Mouse (Mus musculus) MEL-GATA-1-ER (cell line): ENCODE measurements around the gene Adam11.
A peak's percentile ranks its signal among the peaks of the same experiment; 100 is the strongest.
"Not testable (repeated sequence)": the region's sequence is repeated elsewhere in the genome, so short reads cannot be mapped to it uniquely, and the experiment has no call there.

Experiments
- DNase-seq: peaks from one replicate; pipeline ENCODE4 v3.0.0-alpha.2; 2012; ENCODE audit warnings: low read depth; ENCODE audit errors: extremely low read depth

Adam11 gene

GRCm38 (mm10) chr11:102761309-102762210 lies at the start of gene Adam11:
Gene Adam11 (plus strand): TSS chr11:102761439.
- DNase-seq, result no peak

- DNase-seq, result no peak
Measured at GRCm38 (mm10) chr11:102712411-102712810, 48.8 kb upstream of the Adam11 start.

- not testable (repeated sequence) for DNase-seq
Measured at GRCm38 (mm10) chr11:102714578-102714977, 46.7 kb upstream of the Adam11 start.

- no peak for DNase-seq
Measured at GRCm38 (mm10) chr11:102716135-102716534, 45.1 kb upstream of the Adam11 start.

- DNase-seq, result no peak
Measured at GRCm38 (mm10) chr11:102725574-102725973, 35.7 kb upstream of the Adam11 start.

GRCm38 (mm10) chr11:102728614-102729013 lies 32.6 kb upstream of the Adam11 start:
- DNase-seq, result peak; percentile 61

GRCm38 (mm10) chr11:102729835-102730234 lies 31.4 kb upstream of the Adam11 start:
- DNase-seq, result no peak

GRCm38 (mm10) chr11:102731366-102731765 lies 29.9 kb upstream of the Adam11 start:
- no peak for DNase-seq

- DNase-seq, result no peak
Measured at GRCm38 (mm10) chr11:102733146-102733545, 28.1 kb upstream of the Adam11 start.

GRCm38 (mm10) chr11:102734961-102735360 lies 26.3 kb upstream of the Adam11 start:
- no peak for DNase-seq

- DNase-seq, result no peak
Measured at GRCm38 (mm10) chr11:102738046-102738445, 23.2 kb upstream of the Adam11 start.

- no peak for DNase-seq
Measured at GRCm38 (mm10) chr11:102739278-102739966, 21.8 kb upstream of the Adam11 start.

- DNase-seq, result no peak
Measured at GRCm38 (mm10) chr11:102740634-102741033, 20.6 kb upstream of the Adam11 start.

GRCm38 (mm10) chr11:102741129-102741950 lies 19.9 kb upstream of the Adam11 start:
- DNase-seq, result no peak

- DNase-seq, result no peak
Measured at GRCm38 (mm10) chr11:102742066-102742465, 19.2 kb upstream of the Adam11 start.

- no peak for DNase-seq
Measured at GRCm38 (mm10) chr11:102742843-102743242, 18.4 kb upstream of the Adam11 start.

- DNase-seq, result no peak
Measured at GRCm38 (mm10) chr11:102744746-102745145, 16.5 kb upstream of the Adam11 start.

- no peak for DNase-seq
Measured at GRCm38 (mm10) chr11:102747866-102748265, 13.4 kb upstream of the Adam11 start.

- DNase-seq, result no peak
Measured at GRCm38 (mm10) chr11:102748381-102748780, 12.9 kb upstream of the Adam11 start.

- DNase-seq, result no peak
Measured at GRCm38 (mm10) chr11:102749712-102750111, 11.5 kb upstream of the Adam11 start.

GRCm38 (mm10) chr11:102752896-102753590 lies 8.2 kb upstream of the Adam11 start:
- no peak for DNase-seq
